Mouse (Mus musculus): ENCODE data around the gene Dscam.

Gene Dscam

DNA sequence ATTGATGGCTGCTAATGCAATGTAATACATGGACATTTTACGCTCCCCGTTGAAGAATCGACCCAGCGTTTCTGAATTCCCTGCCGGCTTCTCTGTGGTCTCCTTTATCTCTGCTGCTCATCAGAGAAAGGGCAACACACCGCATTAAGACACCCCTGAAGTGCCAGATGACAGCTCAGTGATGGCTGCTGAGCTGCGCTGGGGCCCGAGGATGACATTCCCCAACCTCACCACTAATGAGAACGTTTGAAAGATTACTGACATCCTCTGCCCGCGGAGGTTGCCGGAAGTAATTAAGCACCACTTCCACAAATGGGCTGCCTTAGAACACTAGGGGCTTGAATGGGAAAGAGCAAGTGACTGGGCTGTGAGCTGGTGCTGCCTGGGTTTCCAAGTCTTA lies 409.3 kb downstream of the Dscam start:
- DNase-seq (ENCODE audit: low spot score): peak; percentile 20

DNA sequence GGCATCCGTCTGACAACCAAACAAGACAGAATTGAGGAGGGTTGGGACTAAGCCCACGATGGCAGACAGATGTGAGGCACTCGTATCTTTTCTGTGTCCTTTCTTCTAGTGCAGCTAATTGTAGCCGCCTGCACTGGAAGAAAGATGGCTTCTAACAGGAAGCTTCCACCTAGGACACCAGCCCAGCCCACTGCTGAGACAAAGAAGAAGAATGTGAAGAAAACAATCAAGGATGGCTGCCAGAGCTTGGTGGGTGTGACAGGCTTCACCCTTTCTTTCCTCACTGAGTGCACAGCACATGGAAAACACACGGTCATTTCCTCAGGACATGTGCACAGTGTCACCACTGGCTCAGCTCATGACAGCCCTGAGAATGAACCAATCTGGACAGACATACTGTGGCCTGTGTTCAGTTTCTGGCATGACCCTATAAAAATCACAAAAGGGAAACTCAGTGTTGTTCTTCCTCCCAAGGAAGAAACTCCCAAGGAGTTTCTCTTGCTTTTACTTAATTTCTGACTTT lies 411.4 kb downstream of the Dscam start:
- no peak for DNase-seq (ENCODE audit: low spot score)

DNA sequence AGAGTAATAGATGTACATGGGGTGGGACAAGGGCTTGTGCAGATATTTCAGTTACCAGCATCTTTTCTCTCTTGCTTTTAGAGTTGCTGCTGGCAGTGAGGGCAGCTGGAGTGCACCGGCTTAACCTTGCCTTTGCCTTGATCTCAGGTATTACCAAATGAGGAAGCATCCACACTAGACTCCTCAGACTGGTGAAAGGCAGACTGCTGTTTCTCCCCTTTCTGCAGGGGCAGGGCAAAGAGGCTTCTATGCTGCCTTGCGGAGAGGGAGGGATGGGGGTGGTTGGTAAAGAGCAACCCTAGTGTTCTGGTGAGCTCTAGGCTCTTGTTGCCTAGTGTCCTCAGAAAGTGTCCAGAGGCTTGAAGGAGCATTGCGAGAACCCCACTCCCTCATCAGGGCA lies 412.2 kb downstream of the Dscam start:
- DNase-seq (ENCODE audit: low spot score): no peak

DNA sequence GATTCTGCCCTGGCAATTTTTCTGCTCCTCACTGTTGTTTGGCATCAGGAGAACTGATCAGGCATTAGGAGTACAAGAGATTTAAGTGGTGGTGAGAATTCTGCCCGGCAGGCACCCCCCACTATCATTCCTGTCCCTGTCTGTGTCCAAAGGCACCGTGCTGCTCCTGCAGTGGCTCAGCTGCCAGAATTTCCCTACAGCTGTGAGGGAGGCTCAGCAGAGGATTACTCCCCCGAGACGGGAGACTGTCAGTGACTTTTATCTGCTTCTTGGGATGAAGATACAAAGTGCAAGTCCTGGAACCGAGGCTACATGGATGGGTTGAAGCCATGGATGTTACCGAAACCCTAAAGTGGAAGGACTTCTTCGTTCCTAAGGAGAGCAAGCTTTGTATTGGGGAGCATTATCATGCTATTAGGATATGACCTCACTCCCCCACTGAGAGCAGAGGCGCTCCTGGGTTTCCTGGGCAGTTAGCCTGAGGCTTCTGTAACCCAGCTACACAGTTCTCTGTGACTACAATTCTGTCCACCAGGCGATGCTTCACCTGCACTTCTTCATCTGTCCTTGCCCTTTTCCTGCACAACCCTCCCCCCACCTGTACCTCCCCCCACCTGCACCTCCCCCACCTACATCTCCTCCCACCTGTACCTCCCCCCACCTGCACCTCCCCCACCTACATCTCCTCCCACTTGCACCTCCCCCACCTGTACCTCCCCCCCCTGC lies 412.8 kb downstream of the Dscam start:
- DNase-seq (ENCODE audit: low spot score): no peak

DNA sequence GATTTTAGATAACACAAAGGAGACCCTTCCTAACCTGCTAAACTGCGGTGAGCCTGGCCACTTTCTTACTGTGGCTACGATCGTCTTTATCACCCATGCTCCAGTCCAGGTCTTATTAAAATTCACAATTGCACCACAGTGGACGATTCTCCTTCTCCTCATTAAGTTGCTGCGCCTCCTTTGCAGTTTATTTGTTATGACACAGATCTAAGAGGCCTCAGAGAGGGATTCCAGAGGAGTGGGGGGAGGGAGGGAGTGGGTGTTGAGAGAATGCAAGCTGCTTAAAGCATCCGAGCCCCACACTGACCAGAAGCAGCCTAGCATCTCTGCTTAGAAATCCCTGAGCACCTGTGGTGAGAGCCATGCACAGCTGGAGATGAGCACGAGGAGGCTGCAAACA lies 413.6 kb downstream of the Dscam start:
- DNase-seq (ENCODE audit: low spot score): no peak

DNA sequence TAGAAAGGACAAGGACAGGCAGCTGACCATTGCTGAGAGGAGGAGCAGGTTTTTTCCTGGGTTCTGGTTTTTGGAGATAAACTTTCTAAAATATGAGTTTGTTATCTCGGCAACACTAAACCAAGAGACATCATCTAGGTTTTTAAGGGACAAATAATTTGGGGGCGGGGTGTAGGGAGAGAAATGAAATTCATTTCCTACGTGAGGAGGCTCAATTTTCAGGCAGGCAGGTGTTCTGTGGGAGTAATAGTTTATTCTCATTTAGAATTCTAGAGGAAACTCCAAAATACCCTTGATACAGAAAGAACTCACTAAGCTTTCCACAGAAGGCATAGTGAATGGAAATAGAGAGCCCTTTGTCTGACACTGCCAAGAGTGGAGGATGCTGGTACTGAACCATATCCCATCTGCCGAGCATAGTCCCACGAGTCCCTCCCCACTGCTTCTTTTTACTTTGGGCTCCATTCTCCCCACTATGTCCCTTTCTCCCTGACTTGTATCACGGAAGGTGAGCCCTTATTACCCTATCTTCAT lies 415.5 kb downstream of the Dscam start:
- no peak for DNase-seq (ENCODE audit: low spot score)

DNA sequence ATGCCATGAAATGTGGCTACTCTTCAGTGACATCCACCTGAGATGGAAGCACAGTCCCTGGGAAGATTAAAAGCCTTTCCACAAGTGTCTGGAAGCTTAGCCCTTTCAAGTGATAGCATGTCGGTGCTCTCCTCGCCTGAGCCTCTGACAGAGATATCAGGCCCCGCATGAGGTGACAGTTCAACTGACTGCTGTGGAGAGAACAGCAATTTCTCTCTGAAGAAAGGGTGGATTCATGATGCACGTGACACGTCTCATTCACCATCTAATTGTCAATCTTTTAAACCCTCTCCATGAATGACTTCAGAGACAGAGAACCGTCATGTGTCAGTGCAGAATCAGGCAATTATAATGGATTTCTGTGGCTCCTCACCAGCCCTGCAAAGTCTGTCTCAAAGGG lies 416.2 kb downstream of the Dscam start:
- DNase-seq (ENCODE audit: low spot score): no peak

DNA sequence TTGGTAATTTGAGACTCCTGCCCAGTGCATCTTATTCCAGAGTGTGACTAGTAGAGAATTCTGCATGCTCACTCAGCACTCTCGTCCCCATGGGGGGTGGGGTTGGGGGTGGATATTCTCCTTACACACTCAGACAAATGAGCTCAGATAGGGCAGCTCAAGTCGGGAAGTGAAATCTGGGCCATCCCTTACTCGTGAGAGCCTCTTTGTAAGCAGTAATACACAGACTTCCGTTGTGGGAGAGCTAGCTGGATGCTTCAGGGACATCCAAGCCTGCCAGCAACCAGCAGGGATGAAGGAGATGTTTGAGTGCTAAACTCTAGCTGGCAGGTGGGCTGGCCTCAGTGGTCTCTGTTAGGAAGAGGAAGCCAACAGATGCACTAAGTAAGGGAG lies 416.8 kb downstream of the Dscam start:
- no peak for DNase-seq (ENCODE audit: low spot score)

DNA sequence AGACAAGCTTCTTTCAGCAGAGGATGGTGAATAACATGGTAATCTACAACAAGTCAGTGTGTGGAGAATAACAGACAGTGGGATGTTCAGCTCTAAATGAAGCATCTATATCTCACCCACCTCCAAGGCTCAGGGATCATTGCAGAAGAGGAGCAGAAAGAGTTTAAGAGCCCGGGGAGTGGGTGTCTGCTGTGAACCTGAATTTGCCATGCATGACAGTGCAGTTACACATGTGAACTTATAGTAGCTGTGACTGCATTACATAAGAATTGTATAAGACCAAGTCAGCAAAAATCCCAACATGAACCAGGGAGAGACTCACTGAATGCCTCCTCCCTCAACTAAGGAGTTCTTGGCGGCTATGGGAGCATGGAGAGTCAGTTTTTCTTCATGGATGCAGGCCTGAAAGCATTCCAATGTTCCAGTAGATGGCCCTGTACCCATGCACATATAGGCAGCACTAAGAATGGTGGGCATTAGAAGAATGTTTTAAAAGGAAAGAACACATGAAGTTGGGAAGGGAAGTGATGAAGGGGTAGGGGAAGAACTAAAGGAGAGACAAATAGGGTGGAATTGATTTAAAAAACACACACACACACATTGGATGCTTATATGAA lies 417.3 kb downstream of the Dscam start:
- DNase-seq (ENCODE audit: low spot score): no peak

DNA sequence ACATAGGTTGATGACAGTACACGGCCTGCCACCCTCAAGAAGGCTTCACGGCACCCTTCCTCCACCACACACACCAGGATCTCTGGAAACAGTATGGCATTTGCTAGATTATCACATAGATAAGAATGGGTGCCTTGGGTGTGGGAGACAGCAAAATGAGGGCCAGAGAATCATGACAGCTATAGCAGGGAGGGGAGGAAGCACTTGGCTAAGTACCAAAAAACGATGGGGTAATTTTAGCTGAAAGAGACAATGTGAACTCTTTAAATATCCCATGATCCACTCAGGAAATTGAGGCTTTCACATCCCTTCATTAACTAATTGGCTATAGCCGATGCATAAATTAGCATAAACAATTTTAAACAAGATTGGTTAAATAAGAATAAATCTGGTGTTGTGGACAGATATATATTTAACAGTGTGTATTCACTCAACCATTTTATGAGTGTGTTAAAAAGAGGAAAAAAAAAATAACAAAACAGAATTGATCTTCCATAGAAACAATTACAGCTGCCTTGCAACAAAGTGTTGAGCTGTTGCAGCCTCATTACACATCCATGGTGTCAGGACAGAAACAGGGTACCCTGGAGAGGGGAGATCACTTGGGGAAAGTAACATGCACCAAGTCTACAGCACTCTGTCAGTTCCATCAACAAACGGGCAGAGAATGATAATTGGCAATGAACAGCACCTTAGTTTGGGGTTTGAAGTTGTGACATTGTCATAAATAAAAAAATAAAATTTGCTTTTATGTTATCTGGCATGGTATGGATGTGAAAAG lies 427.9 kb downstream of the Dscam start:
- no peak for DNase-seq (ENCODE audit: low spot score)

DNA sequence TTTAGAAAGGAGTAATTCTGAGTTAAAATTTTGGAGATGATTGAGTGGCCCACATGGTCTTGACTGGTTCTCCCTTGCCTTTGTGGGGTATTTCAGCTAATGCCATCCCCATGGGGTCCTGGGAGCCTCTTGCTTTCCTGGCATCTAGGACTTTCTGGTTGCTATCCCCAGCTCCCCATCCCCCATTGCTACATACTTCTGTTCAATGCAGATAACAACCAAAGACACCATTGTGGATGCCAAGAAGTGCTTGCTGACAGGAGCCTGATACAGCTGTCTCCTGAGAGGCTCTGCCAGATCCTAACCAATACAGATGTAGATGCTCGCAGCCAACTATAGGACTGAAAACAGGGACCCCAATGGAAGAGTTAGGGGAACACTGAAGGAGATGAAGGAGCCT lies 429.2 kb downstream of the Dscam start:
- no peak for DNase-seq (ENCODE audit: low spot score)

DNA sequence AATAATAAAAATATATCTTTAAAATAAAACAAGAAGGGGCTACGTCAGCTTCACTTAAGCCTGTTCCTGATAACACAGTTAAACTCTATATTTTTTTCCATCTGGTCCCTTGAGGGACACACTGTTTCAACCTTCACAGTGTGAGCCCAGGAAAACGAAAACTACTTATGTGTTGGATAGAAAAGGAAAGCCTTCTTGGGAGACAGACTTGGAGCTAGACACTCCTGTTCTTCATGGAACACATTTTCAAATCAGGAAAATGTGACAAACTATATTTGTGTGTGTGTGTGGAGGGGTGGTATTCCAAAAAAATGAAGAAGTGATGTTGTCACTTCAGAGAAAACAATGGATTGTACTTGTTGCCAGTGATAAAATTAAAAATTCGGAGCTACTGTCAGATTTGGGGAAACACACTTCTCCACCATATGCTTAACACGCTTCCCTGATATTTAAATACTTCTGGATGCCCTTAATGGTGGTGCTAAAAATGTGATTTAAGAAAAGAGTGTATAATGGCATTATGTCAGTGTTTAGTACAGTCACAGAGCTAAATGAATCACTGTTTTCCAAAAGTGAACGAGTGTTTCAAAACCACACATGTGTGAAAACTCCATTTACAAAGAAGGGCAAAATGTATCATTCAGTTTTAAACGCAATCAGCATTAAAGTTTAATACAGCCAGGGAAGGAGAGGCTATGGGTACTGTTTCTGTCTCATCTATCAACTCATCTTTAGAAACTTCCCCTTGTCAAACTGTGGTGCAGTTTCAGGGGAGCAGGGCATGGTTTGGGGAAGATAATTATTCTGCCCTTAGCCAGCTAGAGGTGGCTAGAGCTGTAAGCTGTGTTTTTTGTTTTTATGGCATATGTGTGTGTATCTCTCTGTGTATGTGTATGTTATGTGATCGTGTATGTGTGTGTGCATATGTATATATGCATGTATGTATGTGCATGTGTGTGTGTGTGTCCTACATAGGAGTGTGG lies 430.2 kb downstream of the Dscam start:
- DNase-seq (ENCODE audit: low spot score): no peak

DNA sequence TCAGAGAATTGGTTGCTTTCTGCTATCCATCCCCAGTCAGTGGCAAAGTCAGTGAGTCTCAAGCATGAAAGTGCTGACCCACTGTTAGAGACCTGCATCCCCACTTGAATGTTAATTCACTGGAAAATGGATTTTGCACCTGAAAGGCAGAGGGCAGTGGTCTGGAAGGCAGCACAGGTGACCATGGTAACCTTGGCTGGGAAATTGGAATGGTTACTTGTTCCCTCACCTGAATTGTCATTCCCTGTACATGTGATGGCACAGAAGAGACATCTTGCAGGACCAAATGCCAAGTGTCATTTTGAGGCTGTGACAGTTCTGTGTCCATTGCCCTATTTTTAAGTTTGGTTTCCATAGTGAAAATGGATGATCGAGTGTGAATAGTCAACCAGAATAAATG lies 434.1 kb downstream of the Dscam start:
- DNase-seq (ENCODE audit: low spot score): no peak

DNA sequence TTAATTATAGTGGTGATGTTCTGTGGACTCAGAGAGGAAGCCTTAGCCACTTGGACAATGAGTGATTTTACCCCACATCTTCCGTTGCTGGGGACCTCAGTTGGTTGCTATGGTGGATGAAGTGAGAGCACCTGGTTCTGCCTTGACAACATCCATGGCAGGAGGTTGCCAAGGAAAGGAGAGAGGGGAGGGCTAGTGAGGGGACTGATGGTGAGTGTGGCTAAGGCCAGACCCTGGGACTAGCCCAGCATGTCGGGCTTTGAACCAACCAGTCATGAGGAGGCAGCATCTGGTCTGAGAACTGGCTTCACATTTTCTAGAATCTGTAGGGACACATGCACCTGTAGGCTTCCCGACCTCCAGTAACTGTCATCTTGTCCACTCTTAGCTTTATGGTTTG lies 439.7 kb downstream of the Dscam start:
- no peak for DNase-seq (ENCODE audit: low spot score)

DNA sequence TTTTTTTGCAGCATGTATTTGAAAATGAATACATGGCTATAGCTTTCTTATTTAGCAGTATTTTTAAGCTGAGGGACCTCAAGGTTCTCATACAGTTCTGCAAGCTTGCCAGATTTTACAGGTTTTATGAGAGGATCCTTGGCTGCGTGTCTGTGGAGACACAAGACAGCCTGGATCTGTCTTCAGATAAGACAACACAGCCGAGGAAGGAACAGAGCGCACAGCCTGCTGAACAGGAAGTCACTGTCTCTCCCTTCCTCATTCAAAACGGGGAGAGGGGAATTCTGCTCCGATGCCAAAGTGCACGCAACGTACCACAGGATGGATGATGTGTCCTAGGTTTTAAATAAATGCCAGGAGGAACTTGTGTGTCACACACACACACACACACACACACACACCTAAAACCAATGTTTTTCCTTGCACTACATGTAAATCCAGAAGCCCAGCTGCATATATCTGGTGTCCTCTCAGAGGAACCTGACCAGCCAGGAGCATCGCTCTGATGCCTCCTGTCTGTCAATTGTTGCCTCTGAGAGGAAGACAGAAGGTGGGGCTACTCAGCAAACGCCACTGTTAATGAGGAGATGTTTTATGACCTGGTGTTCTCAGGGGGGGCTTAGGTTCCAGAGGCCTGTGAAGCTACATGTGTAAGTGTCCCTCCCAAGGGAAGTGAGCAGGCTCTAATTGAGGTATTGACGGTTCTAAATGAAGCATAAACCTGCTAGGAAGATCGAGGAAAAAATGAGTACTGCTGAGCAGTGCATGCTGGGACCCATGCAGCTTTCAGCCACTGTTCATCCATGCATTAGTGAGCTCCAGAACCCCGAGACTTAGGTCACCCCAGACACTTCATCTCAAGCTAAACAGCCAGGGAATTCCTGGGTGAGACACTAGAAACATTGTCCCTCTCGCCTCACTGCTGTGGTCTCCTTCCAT lies 442.4 kb downstream of the Dscam start:
- no peak for DNase-seq (ENCODE audit: low spot score)

DNA sequence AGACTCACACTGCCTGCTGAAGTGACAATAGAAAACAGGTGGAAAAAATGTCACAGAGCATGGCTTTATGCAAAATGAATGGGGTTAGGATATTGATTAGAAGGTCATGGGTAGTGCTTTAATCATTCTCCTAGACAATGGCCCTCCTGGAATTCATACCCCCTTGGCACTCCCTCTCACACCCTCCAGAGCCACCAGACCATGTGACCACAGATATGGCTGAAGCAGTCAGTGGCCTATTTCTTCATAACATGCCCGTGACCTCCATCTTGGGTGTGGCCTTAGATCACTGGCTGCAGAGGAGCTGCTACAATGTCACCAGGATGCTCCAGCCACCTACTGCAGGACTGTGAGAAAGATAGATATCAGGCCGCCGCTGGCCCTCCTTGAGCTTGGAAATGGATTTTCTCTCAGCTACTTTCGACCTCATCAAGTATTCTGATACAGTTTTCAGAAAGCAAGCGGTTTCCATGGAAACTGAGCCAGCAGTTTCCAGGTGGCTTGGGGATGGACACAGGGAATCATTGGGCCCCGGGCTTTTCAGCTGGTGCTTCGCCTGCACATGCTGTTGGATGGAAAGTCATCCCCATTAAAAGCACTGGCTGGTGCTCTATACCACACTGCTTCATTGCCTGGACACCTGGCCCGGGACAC lies 445.4 kb downstream of the Dscam start:
- DNase-seq (ENCODE audit: low spot score): no peak

DNA sequence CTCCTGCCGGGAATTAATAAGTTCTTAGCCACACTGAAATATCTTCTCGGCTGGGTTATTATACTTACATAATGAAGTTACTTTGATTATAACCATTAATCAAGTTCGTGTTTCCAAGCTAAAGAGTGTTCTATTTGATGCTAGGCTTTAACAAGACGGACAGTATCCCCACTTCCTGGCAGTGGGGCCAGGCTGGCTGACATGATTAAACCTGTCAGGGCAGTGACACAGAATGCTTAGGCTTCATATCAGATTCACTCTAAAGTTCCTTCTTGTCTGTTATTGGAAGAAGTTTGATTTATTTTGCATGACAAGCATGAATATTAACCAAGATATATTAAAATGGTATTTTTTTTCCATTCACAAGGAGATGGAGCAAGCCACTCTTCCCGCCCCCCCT lies 446.0 kb downstream of the Dscam start:
- DNase-seq (ENCODE audit: low spot score): no peak

DNA sequence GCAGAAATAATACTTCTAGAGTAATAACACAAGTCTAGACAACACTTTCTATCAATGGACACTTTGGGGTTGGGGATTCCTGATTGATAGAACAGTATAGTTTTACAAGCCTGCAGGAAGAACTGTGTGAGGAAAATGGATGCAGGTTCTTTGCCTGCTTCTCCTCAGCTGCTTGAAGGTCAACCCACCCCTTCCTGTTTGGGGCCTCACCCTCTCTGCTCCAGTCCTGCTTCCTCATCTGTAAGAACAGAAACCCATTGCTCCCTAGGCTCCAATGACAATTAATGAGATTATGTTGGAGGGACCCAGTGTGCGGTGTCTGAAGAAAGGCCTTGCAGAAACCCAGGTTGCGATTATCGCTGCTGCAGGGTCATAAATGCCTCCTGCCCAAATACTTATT lies 446.4 kb downstream of the Dscam start:
- DNase-seq (ENCODE audit: low spot score): no peak

DNA sequence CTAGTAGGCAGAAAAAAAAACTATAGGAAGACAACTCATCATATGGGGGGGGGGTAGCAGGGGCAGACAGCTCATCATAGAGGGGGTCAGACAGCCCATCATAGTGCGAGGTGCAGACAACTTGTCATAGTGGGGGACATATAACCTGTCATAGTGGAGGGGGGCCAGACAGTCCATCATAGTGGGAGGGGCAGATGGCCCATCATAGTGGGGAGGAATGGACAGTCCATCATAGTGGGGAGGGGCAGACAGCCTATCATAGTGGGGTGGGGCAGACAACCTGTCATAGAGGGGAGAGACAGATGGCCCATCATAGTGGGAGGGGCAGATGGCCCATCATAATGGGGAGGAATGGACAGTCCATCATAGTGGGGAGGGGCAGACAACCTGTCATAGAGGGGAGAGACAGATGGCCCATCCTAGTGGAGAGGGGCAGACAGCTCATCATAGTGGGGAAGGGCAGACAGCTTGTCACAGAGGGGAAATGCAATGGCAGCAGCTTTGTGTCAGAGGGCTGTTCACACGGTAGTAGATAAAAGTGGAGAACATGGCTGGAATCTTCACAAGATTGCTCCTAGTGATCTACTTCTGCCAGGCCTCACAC lies 447.4 kb downstream of the Dscam start:
- no peak for DNase-seq (ENCODE audit: low spot score)

DNA sequence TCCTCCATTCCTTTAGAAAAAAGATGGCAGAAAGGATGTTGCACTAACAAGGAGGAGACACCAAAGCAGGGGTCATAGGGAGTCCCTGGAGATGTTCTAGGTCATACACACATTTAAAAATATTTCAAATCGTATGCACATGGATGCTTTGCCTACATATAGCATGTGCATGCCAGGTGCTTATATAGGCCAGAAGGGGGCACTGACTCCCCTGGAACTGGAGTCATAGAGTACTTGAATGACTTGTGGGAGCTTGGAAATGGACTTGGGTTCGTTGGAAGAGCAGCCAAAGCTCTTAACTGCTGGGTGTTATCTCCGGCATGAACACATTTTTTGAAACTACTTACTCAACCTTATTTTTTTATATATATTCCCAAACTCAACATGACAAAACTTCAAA lies 448.4 kb downstream of the Dscam start:
- no peak for DNase-seq (ENCODE audit: low spot score)
